Mouse (Mus musculus): ENCODE data around the gene Atp2b2.
A peak's percentile ranks its signal among the peaks of the same experiment; 100 is the strongest.

Atp2b2 gene

DNA sequence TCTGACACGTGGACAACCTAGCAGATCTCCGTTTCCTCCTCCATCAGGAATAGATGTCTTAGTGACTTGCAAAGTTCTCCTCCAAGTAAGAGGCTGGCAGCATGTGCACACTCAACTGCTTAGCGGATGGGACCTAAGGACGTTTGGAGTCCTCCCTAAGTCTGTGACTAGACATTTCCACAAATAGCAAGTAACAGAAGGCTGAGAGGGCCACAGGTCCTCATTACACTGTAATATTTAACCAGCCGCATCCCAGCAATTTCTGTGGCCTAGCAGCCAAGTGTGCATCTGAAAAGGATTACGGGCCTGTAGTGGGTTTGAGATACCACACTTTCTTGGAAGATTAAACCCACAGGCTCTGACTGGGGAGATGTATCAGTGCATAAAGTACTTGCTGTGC lies 30.4 kb downstream of the Atp2b2 start:
- DNase-seq, result no peak

DNA sequence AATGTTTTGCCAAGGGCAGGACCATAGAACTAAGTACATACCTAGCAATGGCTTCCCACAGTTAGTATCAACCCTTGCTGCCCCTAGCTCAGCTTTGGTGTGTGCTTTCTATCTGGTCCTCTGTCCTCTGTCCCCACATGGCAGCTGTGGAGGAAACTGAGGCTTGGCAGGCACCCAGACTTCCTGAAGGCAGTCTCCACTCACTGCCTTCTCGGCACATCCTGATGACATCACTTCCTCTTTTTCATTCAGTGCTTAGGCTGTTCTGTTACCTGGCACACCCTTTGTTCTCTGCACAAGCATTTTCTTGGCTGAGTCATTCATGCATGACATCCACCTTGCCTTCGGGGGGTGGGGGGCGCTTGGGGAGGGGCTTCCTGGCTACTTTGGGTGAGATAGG lies 38.6 kb downstream of the Atp2b2 start:
- DNase-seq, result no peak

- peak; percentile 61 for DNase-seq
Measured at GRCm38 (mm10) chr6:114000928-114001327, 41.5 kb downstream of the Atp2b2 start.

DNA sequence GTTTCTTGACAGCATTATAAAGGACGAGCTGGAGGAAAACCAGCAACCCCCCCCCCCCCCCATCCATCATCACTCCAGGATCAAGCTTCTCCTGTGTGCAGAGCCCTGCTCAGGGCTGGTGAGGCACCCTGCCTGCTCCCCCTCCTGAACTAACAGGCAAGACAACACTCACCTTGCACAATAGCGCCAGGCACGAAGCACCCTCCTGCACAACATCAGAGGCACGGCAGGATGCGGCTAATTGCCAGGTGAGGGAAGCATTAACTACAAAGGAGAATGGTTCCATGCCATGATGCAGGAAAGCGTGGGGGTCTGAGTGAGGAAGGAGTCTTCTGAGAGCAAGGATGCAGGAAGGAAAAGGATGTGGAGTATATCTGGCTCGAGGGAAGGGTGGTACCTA lies 42.1 kb downstream of the Atp2b2 start:
- DNase-seq, result peak; percentile 63

GRCm38 (mm10) chr6:113998413-113998812 lies 44.0 kb downstream of the Atp2b2 start:
- DNase-seq, result peak; percentile 75

- no peak for DNase-seq
Measured at GRCm38 (mm10) chr6:113994176-113994575, 48.2 kb downstream of the Atp2b2 start.

DNA sequence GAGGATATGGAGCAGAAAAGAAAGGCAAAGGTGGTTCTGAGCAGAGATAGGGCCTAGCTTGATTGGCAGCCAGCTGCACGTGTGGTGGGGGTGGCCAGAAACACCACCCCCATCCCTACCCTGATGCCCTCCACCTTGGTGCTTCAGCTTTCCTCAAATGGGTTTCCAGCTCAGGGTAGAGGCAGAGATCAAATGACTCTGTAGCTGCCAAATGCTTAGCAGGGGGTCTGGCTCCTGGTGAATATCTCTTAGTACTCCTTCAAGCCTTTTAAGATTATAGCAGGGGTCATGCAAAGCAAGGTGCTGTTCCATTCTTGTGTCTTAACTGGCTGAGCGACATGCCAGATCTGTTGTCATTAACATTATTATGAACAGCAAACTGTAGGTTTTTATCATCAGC lies 50.3 kb downstream of the Atp2b2 start:
- DNase-seq, result no peak

DNA sequence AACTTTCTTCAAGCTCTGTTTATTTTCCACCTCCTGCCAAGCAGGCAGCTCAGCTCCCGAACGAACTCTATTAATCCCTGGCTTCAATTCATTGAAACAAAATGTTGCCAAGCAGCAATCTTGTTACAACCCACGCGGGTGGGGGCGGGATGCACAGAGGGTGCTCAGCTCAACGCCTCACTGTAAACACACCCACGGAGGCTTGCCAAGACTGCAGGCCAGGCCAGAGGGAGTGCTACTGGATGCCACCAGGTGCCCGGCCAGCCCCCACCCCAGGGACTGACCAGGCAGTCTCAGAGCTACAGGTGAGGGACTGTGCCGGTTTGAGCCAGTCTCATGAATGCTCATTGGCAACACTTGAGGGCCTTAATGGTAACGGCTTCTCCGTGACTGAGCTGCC lies 50.9 kb downstream of the Atp2b2 start:
- DNase-seq, result peak; percentile 73

GRCm38 (mm10) chr6:113990044-113990443 lies 52.4 kb downstream of the Atp2b2 start:
- DNase-seq, result no peak

DNA sequence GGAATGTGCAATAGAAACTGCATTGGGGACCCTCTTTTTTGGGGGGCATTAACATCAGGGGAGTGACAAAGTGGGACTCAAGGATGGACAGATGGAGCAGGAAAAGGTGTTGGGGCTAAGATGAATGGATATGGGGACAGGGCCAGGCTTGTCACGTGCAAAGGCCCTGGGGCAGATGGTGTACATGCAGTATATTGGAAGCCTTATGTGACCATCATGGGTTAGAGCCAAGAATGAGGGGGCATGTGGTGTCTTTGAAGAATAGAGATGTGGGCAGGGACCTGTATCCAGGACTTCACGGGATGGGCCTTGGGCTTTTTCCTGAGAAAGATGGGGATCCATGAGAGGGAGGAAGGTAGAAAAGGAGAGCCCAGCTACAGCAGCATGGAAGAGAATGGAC lies 53.9 kb downstream of the Atp2b2 start:
- no peak for DNase-seq

- DNase-seq, result no peak
Measured at GRCm38 (mm10) chr6:113986671-113987070, 55.7 kb downstream of the Atp2b2 start.

DNA sequence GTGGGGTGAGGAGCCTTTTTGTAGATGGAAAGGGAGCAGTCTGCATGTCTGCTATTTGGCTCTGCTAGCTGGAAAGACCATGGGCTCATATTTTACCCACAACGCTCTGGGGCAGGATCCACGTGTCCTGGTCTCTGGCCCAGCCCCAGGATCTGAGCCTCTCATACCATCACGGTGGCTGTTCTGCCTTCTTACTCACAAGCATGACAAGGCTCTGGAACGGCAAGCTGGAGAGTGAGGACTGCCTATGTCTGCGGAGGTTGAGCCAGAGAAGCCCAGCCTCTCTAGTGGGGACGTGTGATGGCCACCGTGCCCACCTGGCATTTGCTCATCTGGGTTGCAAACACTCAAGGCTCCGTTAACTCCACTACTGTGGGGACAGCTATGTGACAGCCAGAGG lies 63.7 kb downstream of the Atp2b2 start:
- no peak for DNase-seq

- DNase-seq, result peak; percentile 73
Measured at GRCm38 (mm10) chr6:113978091-113978650, 64.2 kb downstream of the Atp2b2 start.

GRCm38 (mm10) chr6:113970900-113971299 lies 71.5 kb downstream of the Atp2b2 start:
- no peak for DNase-seq

- DNase-seq, result no peak
Measured at GRCm38 (mm10) chr6:113970464-113970863, 71.9 kb downstream of the Atp2b2 start.

DNA sequence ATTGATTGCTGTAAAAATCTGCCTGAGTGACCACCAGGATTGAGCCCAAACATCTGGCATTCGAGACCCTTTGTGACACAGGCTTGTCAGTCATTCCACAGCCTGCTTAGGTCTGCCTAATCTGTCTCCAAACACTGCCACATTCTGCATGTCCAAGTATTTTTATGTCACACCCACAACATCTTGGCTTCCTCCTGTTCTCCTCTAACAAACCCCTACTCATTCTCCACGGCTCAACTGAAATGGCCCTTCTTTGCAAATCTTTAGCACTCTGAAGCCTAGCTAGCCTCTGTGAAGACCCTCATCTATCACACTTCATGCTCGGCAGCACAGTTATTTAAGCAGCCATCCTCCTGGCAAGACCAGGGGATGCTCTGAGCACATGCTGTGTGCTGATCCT lies 72.7 kb downstream of the Atp2b2 start:
- DNase-seq, result no peak

GRCm38 (mm10) chr6:113962811-113963210 lies 79.6 kb downstream of the Atp2b2 start:
- no peak for DNase-seq

GRCm38 (mm10) chr6:113961658-113962057 lies 80.8 kb downstream of the Atp2b2 start:
- DNase-seq, result peak; percentile 35

DNA sequence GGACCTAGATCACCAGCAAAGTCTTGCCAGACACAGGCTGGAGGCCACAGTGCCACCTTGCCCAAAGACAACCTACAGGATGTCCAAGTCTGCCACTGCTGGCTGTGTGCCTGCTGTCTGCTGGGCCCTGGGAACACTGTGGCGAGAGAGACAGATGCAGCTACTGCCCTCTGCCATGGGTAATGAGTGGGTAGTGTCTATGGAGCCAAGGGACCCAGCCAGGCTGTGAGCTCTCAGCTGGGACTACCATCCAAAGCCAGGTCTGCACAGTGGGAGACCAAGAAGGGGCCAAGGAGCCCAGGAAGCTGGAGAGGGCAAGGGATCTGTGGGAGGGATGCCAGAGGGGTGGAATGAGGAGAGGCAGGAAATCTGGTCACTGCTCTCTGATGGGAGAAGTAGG lies 83.1 kb downstream of the Atp2b2 start:
- peak; percentile 94 for DNase-seq

GRCm38 (mm10) chr6:113958714-113959113 lies 83.7 kb downstream of the Atp2b2 start:
- no peak for DNase-seq

DNA sequence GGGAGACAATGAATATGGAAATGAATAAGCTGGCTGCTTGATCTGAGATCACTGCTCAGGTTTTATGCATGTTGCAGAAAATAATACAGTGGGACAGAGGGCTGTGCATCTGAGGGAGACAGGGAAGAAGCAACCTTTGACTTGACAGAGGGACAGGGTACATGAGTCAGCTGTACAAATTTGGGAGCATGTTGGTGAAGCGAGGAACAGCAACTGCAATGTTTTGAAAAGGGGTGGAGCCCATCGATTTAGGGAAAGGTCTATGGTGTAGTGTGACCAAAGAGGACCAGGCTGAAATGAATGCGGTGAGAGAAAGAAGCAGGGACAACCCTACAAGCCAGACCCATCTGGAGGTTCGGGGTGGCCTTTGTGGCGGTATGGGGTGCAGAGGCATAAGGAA lies 84.4 kb downstream of the Atp2b2 start:
- no peak for DNase-seq

- DNase-seq, result no peak
Measured at GRCm38 (mm10) chr6:113957232-113957940, 85.0 kb downstream of the Atp2b2 start.

DNA sequence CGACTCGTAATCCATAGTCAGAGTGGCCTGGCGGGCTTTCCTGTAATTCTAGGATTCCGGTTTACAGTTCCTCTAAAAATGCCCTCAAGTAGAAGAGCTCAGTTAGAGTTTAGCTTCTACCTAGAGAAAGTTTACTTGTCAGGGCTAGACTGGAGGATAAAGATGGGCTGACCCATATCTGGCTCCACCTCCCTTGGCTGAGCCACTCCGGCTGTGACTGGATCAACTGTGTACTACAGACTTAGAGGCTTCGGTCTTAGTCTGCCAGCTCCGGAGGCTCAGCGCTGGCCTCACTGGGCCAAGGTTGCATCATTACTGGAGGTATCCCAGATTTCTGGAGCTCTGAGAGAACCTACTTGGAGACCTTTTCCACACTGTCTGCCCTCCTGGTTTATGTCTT lies 94.9 kb downstream of the Atp2b2 start:
- DNase-seq, result peak; percentile 70

GRCm38 (mm10) chr6:113942355-113942754 lies 100.1 kb downstream of the Atp2b2 start:
- no peak for DNase-seq

DNA sequence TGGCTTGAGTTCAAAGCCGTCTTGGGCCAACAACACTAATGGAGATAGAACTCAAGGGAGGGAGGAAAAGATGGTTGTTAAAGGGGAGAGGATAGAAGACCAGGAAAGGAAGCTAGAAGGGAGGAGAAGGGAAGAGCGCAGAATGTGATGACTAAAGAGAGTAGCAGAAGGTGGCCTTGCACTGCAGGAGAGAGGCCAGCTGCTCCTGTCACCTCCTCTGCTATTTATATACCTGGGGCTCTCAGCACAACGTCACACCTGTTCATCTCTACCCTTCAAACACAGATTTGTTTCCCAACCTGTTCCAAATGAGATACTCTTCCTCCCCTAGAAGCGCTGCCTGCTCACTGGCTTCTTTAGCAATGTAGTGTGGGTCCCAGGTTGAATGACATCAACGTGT lies 101.1 kb downstream of the Atp2b2 start:
- DNase-seq, result peak; percentile 69
